Mouse (Mus musculus): ENCODE measurements at regions not wholly inside any gene's neighbourhood (a gene's known extent, or its start where the extent isn't known, plus 50 kb on each side); places are given as distances from the start of the nearest gene placed in this dataset.

DNA sequence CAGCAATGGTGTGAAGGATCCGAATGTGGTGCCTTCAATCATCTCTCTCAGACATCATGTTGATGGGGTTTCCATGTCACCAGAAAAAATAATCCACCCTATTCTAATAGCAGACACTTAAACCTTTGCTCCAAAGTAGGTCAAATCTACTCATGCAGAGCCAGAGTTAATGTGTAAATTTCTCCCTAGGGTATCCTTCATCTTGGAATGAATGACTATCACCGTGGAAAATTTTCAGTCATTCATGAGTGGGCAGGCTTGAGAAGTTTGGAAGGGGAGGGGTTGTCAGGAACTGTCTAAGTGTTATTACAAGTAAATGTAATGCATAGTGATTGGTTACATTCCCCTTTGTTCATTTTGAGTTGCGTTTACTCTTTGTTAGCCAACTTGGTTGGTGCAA, 402.7 kb upstream of the Adgra3 start:
- no peak overlapping the region for H3K27ac ChIP-seq (ENCODE audit: low read depth, low read length)
- no peak overlapping the region for H3K4me3 ChIP-seq (ENCODE audit: low read depth, low read length)
- H3K4me1 ChIP-seq (ENCODE audit: insufficient read depth, low read length): no peaks in the 10 kb centered on the region
- no peak overlapping the region for H3K4me2 ChIP-seq (ENCODE audit: low read depth, low read length, poor library complexity, severe bottlenecking)
- no peaks in the 10 kb centered on the region for H3K9me3 ChIP-seq (ENCODE audit: low read length)
- DNase-seq (ENCODE audit: low spot score) (peak; percentile 14), ATAC-seq (ENCODE audit: low FRiP score) (no peak)
- H3K9ac ChIP-seq (replicated peaks; ENCODE audit: low read length, poor library complexity, severe bottlenecking): no peak overlapping the region
- WGBS: 78% methylated on average over 3 of the region's 3 CpGs
- TF ChIP-seq CTCF (IDR thresholded peaks at IDR 0.05): no peak
- H3K36me3 ChIP-seq (ENCODE audit: insufficient read depth, low read length): no peaks in the 10 kb centered on the region
- no peaks in the 10 kb centered on the region for H3K27me3 ChIP-seq (ENCODE audit: insufficient read depth, low read length)

DNA sequence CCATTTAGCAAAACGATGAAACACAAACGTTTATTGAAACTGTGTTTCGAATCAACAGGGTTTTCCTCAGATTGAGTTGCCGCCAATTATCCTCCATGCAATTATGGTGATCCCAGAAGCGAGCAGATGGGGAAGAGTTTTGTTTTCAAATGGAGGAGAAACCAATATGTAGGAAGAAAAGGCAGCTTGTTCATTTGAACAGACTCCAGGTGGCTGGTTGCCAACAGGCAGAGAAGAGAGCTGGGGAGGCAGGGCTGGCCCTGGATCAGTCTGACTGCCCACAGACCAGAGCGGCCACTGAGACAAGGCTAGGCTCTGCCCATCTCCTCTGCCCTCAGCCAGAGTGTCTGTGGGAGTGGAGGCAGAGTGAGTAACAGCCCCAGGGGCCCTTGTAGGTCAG, 398.8 kb upstream of the Adgra3 start:
- DNase-seq (ENCODE audit: low spot score) (peak; percentile 78), ATAC-seq (ENCODE audit: low FRiP score) (peak; percentile 47; the same call in 1 of the 2 replicates)
- Histone ChIP-seq H3K27me3 (ENCODE audit: insufficient read depth, low read length) (no peaks in the 10 kb centered on the region), H3K9ac (replicated peaks; ENCODE audit: low read length, poor library complexity, severe bottlenecking) (no peak overlapping the region), H3K36me3 (ENCODE audit: insufficient read depth, low read length) (no peaks in the 10 kb centered on the region), H3K9me3 (ENCODE audit: low read length) (no peaks in the 10 kb centered on the region), H3K4me1 (ENCODE audit: insufficient read depth, low read length) (no peaks in the 10 kb centered on the region), H3K4me2 (ENCODE audit: low read depth, low read length, poor library complexity, severe bottlenecking) (no peak overlapping the region), H3K27ac (ENCODE audit: low read depth, low read length) (no peak overlapping the region), H3K4me3 (ENCODE audit: low read depth, low read length) (no peak overlapping the region)
- TF ChIP-seq CTCF (IDR thresholded peaks at IDR 0.05): no peak
- WGBS: 72% methylated on average over 6 of the region's 6 CpGs

DNA sequence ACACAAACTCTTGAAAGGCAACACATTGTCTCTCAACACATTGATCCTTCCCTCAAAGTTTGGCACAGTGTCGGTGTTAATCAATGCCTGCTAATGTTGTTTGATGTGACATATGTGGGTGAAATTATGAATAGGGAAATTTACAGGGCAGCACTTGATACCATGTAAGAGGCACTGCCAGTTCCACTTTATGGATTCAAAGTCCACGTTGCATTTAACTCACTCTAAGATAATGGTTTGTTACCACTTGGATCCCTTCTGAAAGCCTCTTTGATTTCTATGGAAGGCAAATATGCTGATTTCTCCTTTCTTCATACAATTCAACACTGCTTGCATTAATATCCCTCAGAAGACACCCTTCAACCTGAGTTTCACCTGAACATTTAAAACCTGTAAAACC, 395.6 kb upstream of the Adgra3 start:
- Histone ChIP-seq H3K4me3 (ENCODE audit: low read depth, low read length) (no peak overlapping the region), H3K4me1 (ENCODE audit: insufficient read depth, low read length) (no peaks in the 10 kb centered on the region), H3K36me3 (ENCODE audit: insufficient read depth, low read length) (no peaks in the 10 kb centered on the region), H3K4me2 (ENCODE audit: low read depth, low read length, poor library complexity, severe bottlenecking) (no peak overlapping the region), H3K27ac (ENCODE audit: low read depth, low read length) (no peak overlapping the region), H3K27me3 (ENCODE audit: insufficient read depth, low read length) (no peaks in the 10 kb centered on the region), H3K9ac (replicated peaks; ENCODE audit: low read length, poor library complexity, severe bottlenecking) (no peak overlapping the region), H3K9me3 (ENCODE audit: low read length) (no peaks in the 10 kb centered on the region)
- TF ChIP-seq CTCF (IDR thresholded peaks at IDR 0.05): no peak
- ATAC-seq (ENCODE audit: low FRiP score): no peak
- WGBS: 82% methylated on average over 2 of the region's 2 CpGs
- DNase-seq (ENCODE audit: low spot score): no peak

DNA sequence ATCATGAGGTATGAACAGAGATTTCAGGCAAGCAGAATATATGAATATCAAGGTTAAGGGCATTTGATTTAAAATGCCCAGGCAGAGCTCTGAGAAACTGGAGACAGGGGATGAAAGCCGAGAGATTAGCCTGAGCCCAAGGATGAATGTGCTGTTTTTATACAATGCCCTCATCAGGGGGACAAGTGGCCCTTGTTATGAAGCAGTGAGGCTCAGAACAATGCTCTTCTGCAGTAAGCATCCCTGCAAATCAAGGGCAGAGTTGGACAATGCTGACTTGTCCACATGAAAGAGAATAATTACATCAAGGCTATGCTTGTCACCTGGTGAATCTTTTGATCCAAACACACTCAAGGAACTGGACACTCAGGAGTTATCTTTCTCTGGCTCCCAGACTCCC, 348.1 kb upstream of the Adgra3 start:
- no peak for TF ChIP-seq CTCF (IDR thresholded peaks at IDR 0.05)
- Histone ChIP-seq H3K36me3 (ENCODE audit: insufficient read depth, low read length) (no peaks in the 10 kb centered on the region), H3K9ac (replicated peaks; ENCODE audit: low read length, poor library complexity, severe bottlenecking) (no peak overlapping the region), H3K27me3 (ENCODE audit: insufficient read depth, low read length) (no peaks in the 10 kb centered on the region), H3K4me2 (ENCODE audit: low read depth, low read length, poor library complexity, severe bottlenecking) (no peak overlapping the region), H3K27ac (ENCODE audit: low read depth, low read length) (no peak overlapping the region), H3K9me3 (ENCODE audit: low read length) (no peaks in the 10 kb centered on the region), H3K4me1 (ENCODE audit: insufficient read depth, low read length) (no peaks in the 10 kb centered on the region), H3K4me3 (ENCODE audit: low read depth, low read length) (no peak overlapping the region)
- DNase-seq (ENCODE audit: low spot score): no peak
- ATAC-seq (ENCODE audit: low FRiP score): no peak
- WGBS: 15% methylated on average over 1 of the region's 1 CpGs

DNA sequence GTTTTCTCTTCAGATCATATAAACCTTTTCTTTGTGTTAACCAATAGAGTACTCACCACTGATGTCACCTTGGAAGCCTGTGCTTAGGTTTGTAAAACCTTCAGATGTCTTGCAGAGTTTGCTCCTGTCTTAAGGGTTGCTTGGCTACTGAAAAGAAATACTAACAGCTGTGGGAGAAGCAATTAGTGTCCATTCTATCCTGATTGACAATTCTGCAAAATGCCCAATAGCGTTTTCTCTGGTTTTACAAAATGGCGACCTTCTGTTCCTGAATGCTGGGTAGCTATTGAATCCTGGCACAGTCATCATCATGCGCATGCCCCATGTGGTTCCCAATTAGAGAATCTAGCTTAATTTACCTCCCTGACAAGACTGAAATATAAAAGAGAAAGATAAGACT, 347.7 kb upstream of the Adgra3 start:
- Histone ChIP-seq H3K9me3 (ENCODE audit: low read length) (no peaks in the 10 kb centered on the region), H3K27ac (ENCODE audit: low read depth, low read length) (no peak overlapping the region), H3K4me1 (ENCODE audit: insufficient read depth, low read length) (no peaks in the 10 kb centered on the region), H3K36me3 (ENCODE audit: insufficient read depth, low read length) (no peaks in the 10 kb centered on the region), H3K9ac (replicated peaks; ENCODE audit: low read length, poor library complexity, severe bottlenecking) (no peak overlapping the region), H3K27me3 (ENCODE audit: insufficient read depth, low read length) (no peaks in the 10 kb centered on the region), H3K4me2 (ENCODE audit: low read depth, low read length, poor library complexity, severe bottlenecking) (no peak overlapping the region), H3K4me3 (ENCODE audit: low read depth, low read length) (no peak overlapping the region)
- no peak for ATAC-seq (ENCODE audit: low FRiP score)
- TF ChIP-seq CTCF (IDR thresholded peaks at IDR 0.05): no peak
- WGBS: 45% methylated on average over 3 of the region's 3 CpGs
- DNase-seq (ENCODE audit: low spot score): no peak
